Mouse (Mus musculus) testis, adult 2 months (tissue): ENCODE results near the gene Nat8.
"Not testable (repeated sequence)": the region's sequence is repeated elsewhere in the genome, so short reads cannot be mapped to it uniquely, and the experiment has no call there.

Experiments
- CTCF ChIP-seq: fragments of 200-500 bp; IDR thresholded peaks from 2 replicates; pipeline ENCODE4 v1.5.1; 2012; ENCODE audit warnings: low read depth, mild to moderate bottlenecking, inconsistent platforms, low read length, moderate library complexity; ENCODE audit not compliant: control insufficient read depth, insufficient read depth, insufficient replicate concordance
- POLR2A ChIP-seq: fragments of 200-500 bp; IDR thresholded peaks from 2 replicates; pipeline ENCODE4 v1.6.1; 2012; ENCODE audit warnings: low read depth, mild to moderate bottlenecking, inconsistent platforms, low read length, moderate library complexity; ENCODE audit not compliant: control insufficient read depth

GRCm38 (mm10) chr6:85836827-85837226, 4.9 kb upstream of the Nat8 start:
- 0 out of 2 replicates have a peak, but pooled peaks have one; percentile 11 for TF ChIP-seq CTCF
- TF ChIP-seq POLR2A: not testable (repeated sequence)
